Mouse (Mus musculus) gastrocnemius, postnatal 4 days (tissue): ENCODE results near the gene Ost4. TPM values are rescaled to one million over a fixed set of nuclear protein-coding genes. Genes with fewer than 3 reads are reported as not detected.

Source experiments
- DNase-seq, 2 experiments: peaks; one replicate each; pipeline ENCODE4 v3.0.0; 2021 to 2022; ENCODE audit warnings: low spot score in 2 of 2, mixed read lengths in 2 of 2
- long read RNA-seq, 2 experiments: library from polyadenylated mRNA; stranded (forward); transcript quantifications; one replicate each; pipeline ENCODE4 v2.0.0; 2021
- total RNA-seq, 2 experiments: library from RNA; stranded (reverse); gene quantifications; 2 replicates each; pipeline ENCODE4 v1.2.3; 2021

Gene Ost4
- total RNA-seq: 100 to 1,000 TPM; 171 to 194 TPM
- long read RNA-seq, experiment 1, transcript Ost4-201 (2 exons, 576 nt): minor isoform, 26 of 83 reads
- long read RNA-seq, experiment 1, transcript Ost4-202 (3 exons, 1,144 nt): major isoform, 56 of 83 reads
- long read RNA-seq, experiment 1, partial matches to known transcripts: 0 of 83 reads
- long read RNA-seq, experiment 1, other reads (novel, unspliced or antisense): 1 of 83 reads
- long read RNA-seq, experiment 2, transcript Ost4-201 (2 exons, 576 nt): minor isoform, 20 of 64 reads
- long read RNA-seq, experiment 2, transcript Ost4-202 (3 exons, 1,144 nt): major isoform, 42 of 64 reads
- long read RNA-seq, experiment 2, partial matches to known transcripts: 1 of 64 reads
- long read RNA-seq, experiment 2, other reads (novel, unspliced or antisense): 1 of 64 reads

- peak; percentile 97 to 98 for DNase-seq
Observed at GRCm38 (mm10) chr5:30907413-30908059, at the start of gene Ost4. TSS of gene Ost4 (minus strand) at chr5:30907788.

GRCm38 (mm10) chr5:30955751-30956150, 48.2 kb upstream of the Ost4 start:
- no peak for DNase-seq

- DNase-seq: no peak
Observed at GRCm38 (mm10) chr5:30954556-30954955, 47.0 kb upstream of the Ost4 start.

GRCm38 (mm10) chr5:30954065-30954464, 46.5 kb upstream of the Ost4 start:
- DNase-seq: no peak

- no peak for DNase-seq
Observed at GRCm38 (mm10) chr5:30952551-30952950, 45.0 kb upstream of the Ost4 start.

- no peak for DNase-seq
Observed at GRCm38 (mm10) chr5:30951706-30952105, 44.1 kb upstream of the Ost4 start.

GRCm38 (mm10) chr5:30950922-30951321, 43.3 kb upstream of the Ost4 start:
- DNase-seq: no peak

- no peak for DNase-seq
Observed at GRCm38 (mm10) chr5:30950451-30950850, 42.9 kb upstream of the Ost4 start.

- peak; percentile 83 to 92 for DNase-seq
Observed at GRCm38 (mm10) chr5:30949654-30950326, 42.2 kb upstream of the Ost4 start.

GRCm38 (mm10) chr5:30948620-30949019, 41.0 kb upstream of the Ost4 start:
- DNase-seq: no peak

GRCm38 (mm10) chr5:30944956-30945781, 37.6 kb upstream of the Ost4 start, which contains the start of gene Cgref1:
TSS of gene Cgref1 (minus strand) at chr5:30945591.
- DNase-seq: peak; percentile 46 to 65

GRCm38 (mm10) chr5:30944344-30944743, 36.8 kb upstream of the Ost4 start:
- DNase-seq: no peak

GRCm38 (mm10) chr5:30943004-30943403, 35.4 kb upstream of the Ost4 start:
- no peak for DNase-seq

GRCm38 (mm10) chr5:30934725-30935461, 27.3 kb upstream of the Ost4 start:
- DNase-seq: no peak

- DNase-seq: no peak
Observed at GRCm38 (mm10) chr5:30933705-30934104, 26.1 kb upstream of the Ost4 start.

- DNase-seq: no peak
Observed at GRCm38 (mm10) chr5:30931378-30931777, 23.8 kb upstream of the Ost4 start.

- DNase-seq: no peak
Observed at GRCm38 (mm10) chr5:30930846-30931245, 23.3 kb upstream of the Ost4 start.

GRCm38 (mm10) chr5:30930121-30930520, 22.5 kb upstream of the Ost4 start:
- DNase-seq: peak in 1 of 2 experiments; percentile 81

- DNase-seq: no peak
Observed at GRCm38 (mm10) chr5:30927945-30928529, 20.4 kb upstream of the Ost4 start.

- no peak for DNase-seq
Observed at GRCm38 (mm10) chr5:30926073-30926472, 18.5 kb upstream of the Ost4 start.
